Mouse (Mus musculus) E14TG2a.4 (cell line): ENCODE results near the gene Gbf1.
A peak's percentile ranks its signal among the peaks of the same experiment; 100 is the strongest.
"Not testable (repeated sequence)": the region's sequence is repeated elsewhere in the genome, so short reads cannot be mapped to it uniquely, and the experiment has no call there.

Source experiments
- H3K27me3 ChIP-seq: 2 replicates; pipeline ENCODE4 v1.6.1; 2014; ENCODE audit warnings: low read length, control low read depth; ENCODE audit not compliant: insufficient read depth
- H3K36me3 ChIP-seq: 2 replicates; pipeline ENCODE4 v1.6.1; 2014; ENCODE audit warnings: low read length, control low read depth; ENCODE audit not compliant: insufficient read depth
- H3K4me1 ChIP-seq: replicated peaks from 2 replicates; pipeline ENCODE4 v1.6.1; 2014; ENCODE audit warnings: low read depth, low read length, control low read depth
- H3K4me3 ChIP-seq: replicated peaks from 2 replicates; pipeline ENCODE4 v1.5.1; 2014; ENCODE audit warnings: mild to moderate bottlenecking, low read length
- H3K9me3 ChIP-seq: 2 replicates; pipeline ENCODE4 v1.6.1; 2014; ENCODE audit warnings: low read length, control low read depth
- CTCF ChIP-seq: conservative IDR thresholded peaks from 2 replicates; pipeline ENCODE4 v1.5.1; 2014; ENCODE audit warnings: low read length
- NANOG ChIP-seq: IDR thresholded peaks from 2 replicates; pipeline ENCODE4 v1.6.1; 2014; ENCODE audit warnings: borderline replicate concordance, low read length, mixed read lengths
- POU5F1 ChIP-seq: IDR thresholded peaks from 2 replicates; pipeline ENCODE4 v1.6.1; 2014; ENCODE audit warnings: low read length, borderline replicate concordance

The Gbf1 gene

DNA sequence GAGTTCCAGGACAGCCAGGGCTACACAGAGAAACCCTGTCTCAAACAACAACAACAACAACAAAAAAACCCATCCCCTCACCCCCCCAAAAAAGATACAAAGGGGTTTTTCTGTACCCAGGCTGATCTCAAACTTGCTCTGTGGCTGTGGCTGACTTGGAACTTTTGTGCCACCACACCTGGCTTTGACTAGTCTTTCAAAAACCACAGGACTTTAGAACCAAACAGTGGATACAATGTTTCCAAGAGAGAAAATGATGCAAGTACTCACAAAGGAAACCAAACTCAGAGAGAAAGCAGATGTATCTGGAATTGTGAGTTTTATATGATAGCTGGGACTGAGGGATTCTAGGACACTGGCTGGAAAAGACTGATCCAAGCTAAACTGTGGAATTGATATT lies 27.7 kb upstream of the Gbf1 start:
- 0 out of 2 replicates have a peak, but pooled peaks cover 9% of the 10 kb centered on the region for H3K27me3 ChIP-seq
- H3K9me3 ChIP-seq = no peaks in the 10 kb centered on the region
- no peak for TF ChIP-seq NANOG
- TF ChIP-seq CTCF = no peak
- TF ChIP-seq POU5F1 = no peak
- H3K36me3 ChIP-seq = no peaks in the 10 kb centered on the region
- H3K4me1 ChIP-seq = no peaks in the 10 kb centered on the region
- H3K4me3 ChIP-seq = no peak overlapping the region

GRCm38 (mm10) chr19:46126301-46126700 lies 26.0 kb upstream of the Gbf1 start:
- Histone ChIP-seq H3K4me3 (no peak overlapping the region), H3K27me3 (peaks cover 22% of the 10 kb centered on the region), H3K9me3 (no peaks in the 10 kb centered on the region), H3K36me3 (no peaks in the 10 kb centered on the region), H3K4me1 (no peaks in the 10 kb centered on the region)
- no peak for TF ChIP-seq NANOG

GRCm38 (mm10) chr19:46129737-46130136 lies 22.6 kb upstream of the Gbf1 start:
- not testable (repeated sequence) for H3K4me1 ChIP-seq, H3K9me3 ChIP-seq, H3K36me3 ChIP-seq, H3K4me3 ChIP-seq
- H3K27me3 ChIP-seq = peaks cover 55% of the 10 kb centered on the region

GRCm38 (mm10) chr19:46131283-46131682 lies 21.0 kb upstream of the Gbf1 start:
- no peak for TF ChIP-seq CTCF
- no peak for TF ChIP-seq NANOG
- no peak for TF ChIP-seq POU5F1
- H3K9me3 ChIP-seq = no peaks in the 10 kb centered on the region
- H3K36me3 ChIP-seq = no peaks in the 10 kb centered on the region
- peaks cover 16% of the 10 kb centered on the region for H3K4me1 ChIP-seq
- no peak overlapping the region for H3K4me3 ChIP-seq
- peaks cover 69% of the 10 kb centered on the region for H3K27me3 ChIP-seq

GRCm38 (mm10) chr19:46131694-46132525 lies 20.4 kb upstream of the Gbf1 start, which contains the start of gene Elovl3:
Elovl3 (plus strand) TSS chr19:46131897.
- H3K9me3 ChIP-seq = no peaks in the 10 kb centered on the region
- H3K36me3 ChIP-seq = no peaks in the 10 kb centered on the region
- peaks cover 22% of the 10 kb centered on the region for H3K4me1 ChIP-seq
- peak within 1 kb of the TSS; percentile 52 for H3K4me3 ChIP-seq
- H3K27me3 ChIP-seq = peaks cover 72% of the 10 kb centered on the region
- no peak for TF ChIP-seq CTCF
- TF ChIP-seq POU5F1 = no peak
- TF ChIP-seq NANOG = no peak

DNA sequence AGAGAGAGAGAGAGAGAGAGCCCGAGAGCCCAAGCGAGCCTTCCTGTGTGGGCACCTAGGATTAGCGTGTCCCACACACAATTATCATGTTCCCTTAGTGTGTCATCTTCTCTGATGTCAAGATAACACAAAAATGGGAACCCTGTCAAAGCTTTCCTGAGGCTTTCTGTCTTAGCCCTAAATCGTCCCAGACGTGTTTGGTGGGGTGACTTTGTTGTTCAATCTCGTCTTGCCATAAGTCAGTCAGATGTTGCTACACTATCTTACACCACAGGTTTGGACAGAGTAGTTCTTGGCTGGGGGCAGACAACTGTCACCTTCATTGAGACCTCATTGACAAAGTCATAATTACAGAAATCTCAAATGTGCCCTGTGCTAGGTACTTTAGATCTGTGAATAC lies 19.7 kb upstream of the Gbf1 start:
- Histone ChIP-seq H3K27me3 (peaks cover 76% of the 10 kb centered on the region), H3K4me3 (no peak overlapping the region), H3K36me3 (no peaks in the 10 kb centered on the region), H3K4me1 (peaks cover 29% of the 10 kb centered on the region), H3K9me3 (no peaks in the 10 kb centered on the region)
- TF ChIP-seq POU5F1 (no peak), NANOG (no peak), CTCF (no peak)

GRCm38 (mm10) chr19:46135297-46135696 lies 17.0 kb upstream of the Gbf1 start:
- TF ChIP-seq NANOG (no peak), CTCF (peak; percentile 68)
- Histone ChIP-seq H3K4me3 (peak overlapping the region; percentile 82), H3K36me3 (no peaks in the 10 kb centered on the region), H3K9me3 (no peaks in the 10 kb centered on the region), H3K4me1 (peaks cover 33% of the 10 kb centered on the region), H3K27me3 (peaks cover 98% of the 10 kb centered on the region)

DNA sequence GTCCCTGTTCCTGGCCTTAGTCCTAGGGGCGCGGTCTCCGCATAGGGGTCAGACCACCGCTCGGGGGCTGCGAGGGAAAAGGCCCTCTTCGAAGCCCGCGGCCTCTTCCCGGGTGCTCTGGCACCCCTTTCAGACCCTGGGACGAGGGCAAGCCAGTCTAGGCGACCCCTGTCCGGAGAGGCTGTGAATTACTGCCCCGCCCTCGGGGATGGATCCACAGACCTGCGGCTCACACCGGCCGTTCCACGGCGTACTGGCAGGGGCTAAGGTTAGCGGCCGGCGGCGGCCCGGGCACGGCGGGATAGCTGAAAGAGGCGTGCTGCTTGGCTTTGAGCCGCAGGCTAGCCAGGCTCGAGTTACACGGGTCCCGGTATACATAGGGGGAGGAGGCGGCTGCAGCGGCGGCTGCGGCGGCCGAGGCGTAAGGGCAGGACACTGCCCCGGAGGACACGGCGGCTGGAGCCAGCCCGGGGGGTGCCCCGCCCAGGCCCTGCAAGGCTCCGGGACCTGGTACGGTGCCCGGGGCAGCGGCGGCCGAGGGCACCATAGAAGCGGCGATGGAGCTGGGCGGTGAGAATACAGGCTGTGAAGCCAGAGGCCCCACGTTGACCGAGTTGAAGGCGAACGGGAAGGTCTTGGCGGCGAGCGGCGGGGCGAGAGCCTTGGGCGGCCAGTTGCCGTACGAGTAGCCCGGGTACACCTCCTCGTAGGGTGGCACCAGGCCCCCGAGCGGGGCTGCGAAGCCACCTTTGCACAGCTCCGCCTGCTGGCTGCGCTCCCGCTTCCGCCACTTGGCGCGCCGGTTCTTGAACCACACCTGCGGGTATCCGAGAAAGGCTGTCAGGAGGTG lies 16.3 kb upstream of the Gbf1 start:
- H3K9me3 ChIP-seq = no peaks in the 10 kb centered on the region
- H3K4me1 ChIP-seq = peaks cover 33% of the 10 kb centered on the region
- peak overlapping the region; percentile 82 for H3K4me3 ChIP-seq
- TF ChIP-seq CTCF (peak; percentile 16; the same call in 1 of the 2 replicates), NANOG (no peak), POU5F1 (no peak)
- H3K36me3 ChIP-seq = no peaks in the 10 kb centered on the region
- peaks cover 98% of the 10 kb centered on the region for H3K27me3 ChIP-seq
